Mouse (Mus musculus): ENCODE results near the gene Nxph4. TPM values are rescaled to one million over a fixed set of nuclear protein-coding genes. Genes with fewer than 3 reads are reported as not detected.

Gene Nxph4
- polyA plus RNA-seq, 1 experiment, result not detected

GRCm38 (mm10) chr10:127500894-127501893 is 33.2 kb downstream of the Nxph4 start, which contains the start of gene Stac3:
TSS of gene Stac3 (plus strand) at chr10:127501686.
- H3K4me1 ChIP-seq (ENCODE audit: control insufficient read depth, insufficient read depth, low read length), result no peaks in the 10 kb centered on the region
- 76% methylated on average over 13 of the region's 13 CpGs for WGBS
- no peak within 1 kb of the TSS for H3K4me3 ChIP-seq (replicated peaks; ENCODE audit: control insufficient read depth, low read depth, low read length)
- H3K27ac ChIP-seq (ENCODE audit: control insufficient read depth, insufficient read depth, low read depth, low read length, poor library complexity), result no peak within 1 kb of the TSS
- TF ChIP-seq CTCF (IDR thresholded peaks at IDR 0.05; ENCODE audit: control insufficient read depth, insufficient read depth, low read length) (no peak), POLR2A (IDR thresholded peaks at IDR 0.05; ENCODE audit: borderline replicate concordance, control insufficient read depth, low read depth, low read length) (no peak)

GRCm38 (mm10) chr10:127500042-127500441 is 34.3 kb downstream of the Nxph4 start:
- Histone ChIP-seq H3K4me1 (ENCODE audit: control insufficient read depth, insufficient read depth, low read length) (no peaks in the 10 kb centered on the region), H3K27ac (ENCODE audit: control insufficient read depth, insufficient read depth, low read depth, low read length, poor library complexity) (no peak overlapping the region), H3K4me3 (replicated peaks; ENCODE audit: control insufficient read depth, low read depth, low read length) (no peak overlapping the region)
- TF ChIP-seq CTCF (IDR thresholded peaks at IDR 0.05; ENCODE audit: control insufficient read depth, insufficient read depth, low read length) (no peak), POLR2A (IDR thresholded peaks at IDR 0.05; ENCODE audit: borderline replicate concordance, control insufficient read depth, low read depth, low read length) (no peak)
- 85% methylated on average over 4 of the region's 4 CpGs for WGBS

GRCm38 (mm10) chr10:127499516-127499915 is 34.8 kb downstream of the Nxph4 start:
- Histone ChIP-seq H3K4me1 (ENCODE audit: control insufficient read depth, insufficient read depth, low read length) (no peaks in the 10 kb centered on the region), H3K27ac (ENCODE audit: control insufficient read depth, insufficient read depth, low read depth, low read length, poor library complexity) (no peak overlapping the region), H3K4me3 (replicated peaks; ENCODE audit: control insufficient read depth, low read depth, low read length) (no peak overlapping the region)
- 92% methylated on average over 5 of the region's 5 CpGs for WGBS
- TF ChIP-seq CTCF (IDR thresholded peaks at IDR 0.05; ENCODE audit: control insufficient read depth, insufficient read depth, low read length), result no peak
- TF ChIP-seq POLR2A (IDR thresholded peaks at IDR 0.05; ENCODE audit: borderline replicate concordance, control insufficient read depth, low read depth, low read length), result no peak

- TF ChIP-seq POLR2A (IDR thresholded peaks at IDR 0.05; ENCODE audit: borderline replicate concordance, control insufficient read depth, low read depth, low read length), result no peak
- no peak for TF ChIP-seq CTCF (IDR thresholded peaks at IDR 0.05; ENCODE audit: control insufficient read depth, insufficient read depth, low read length)
- WGBS, result 88% methylated on average over 3 of the region's 3 CpGs
- no peak overlapping the region for H3K27ac ChIP-seq (ENCODE audit: control insufficient read depth, insufficient read depth, low read depth, low read length, poor library complexity)
- no peaks in the 10 kb centered on the region for H3K4me1 ChIP-seq (ENCODE audit: control insufficient read depth, insufficient read depth, low read length)
- H3K4me3 ChIP-seq (replicated peaks; ENCODE audit: control insufficient read depth, low read depth, low read length), result no peak overlapping the region
Measured at GRCm38 (mm10) chr10:127496156-127496555, 38.2 kb downstream of the Nxph4 start.

GRCm38 (mm10) chr10:127492118-127492517 is 42.2 kb downstream of the Nxph4 start:
- TF ChIP-seq POLR2A (IDR thresholded peaks at IDR 0.05; ENCODE audit: borderline replicate concordance, control insufficient read depth, low read depth, low read length), result no peak
- TF ChIP-seq CTCF (IDR thresholded peaks at IDR 0.05; ENCODE audit: control insufficient read depth, insufficient read depth, low read length), result no peak
- no peaks in the 10 kb centered on the region for H3K4me1 ChIP-seq (ENCODE audit: control insufficient read depth, insufficient read depth, low read length)
- no peak overlapping the region for H3K4me3 ChIP-seq (replicated peaks; ENCODE audit: control insufficient read depth, low read depth, low read length)
- WGBS, result 92% methylated on average over 3 of the region's 3 CpGs
- no peak overlapping the region for H3K27ac ChIP-seq (ENCODE audit: control insufficient read depth, insufficient read depth, low read depth, low read length, poor library complexity)

- no peaks in the 10 kb centered on the region for H3K4me1 ChIP-seq (ENCODE audit: control insufficient read depth, insufficient read depth, low read length)
- H3K27ac ChIP-seq (ENCODE audit: control insufficient read depth, insufficient read depth, low read depth, low read length, poor library complexity), result no peak overlapping the region
- H3K4me3 ChIP-seq (replicated peaks; ENCODE audit: control insufficient read depth, low read depth, low read length), result no peak overlapping the region
- WGBS, result 86% methylated on average over 8 of the region's 8 CpGs
- TF ChIP-seq CTCF (IDR thresholded peaks at IDR 0.05; ENCODE audit: control insufficient read depth, insufficient read depth, low read length) (no peak), POLR2A (IDR thresholded peaks at IDR 0.05; ENCODE audit: borderline replicate concordance, control insufficient read depth, low read depth, low read length) (no peak)
Measured at GRCm38 (mm10) chr10:127491128-127491512, 43.2 kb downstream of the Nxph4 start.

GRCm38 (mm10) chr10:127490160-127491127 is 43.9 kb downstream of the Nxph4 start:
- 88% methylated on average over 18 of the region's 18 CpGs for WGBS
- no peak for TF ChIP-seq POLR2A (IDR thresholded peaks at IDR 0.05; ENCODE audit: borderline replicate concordance, control insufficient read depth, low read depth, low read length)
- no peak for TF ChIP-seq CTCF (IDR thresholded peaks at IDR 0.05; ENCODE audit: control insufficient read depth, insufficient read depth, low read length)
- no peak overlapping the region for H3K4me3 ChIP-seq (replicated peaks; ENCODE audit: control insufficient read depth, low read depth, low read length)
- H3K27ac ChIP-seq (ENCODE audit: control insufficient read depth, insufficient read depth, low read depth, low read length, poor library complexity), result no peak overlapping the region
- no peaks in the 10 kb centered on the region for H3K4me1 ChIP-seq (ENCODE audit: control insufficient read depth, insufficient read depth, low read length)

- Histone ChIP-seq H3K4me1 (ENCODE audit: control insufficient read depth, insufficient read depth, low read length) (no peaks in the 10 kb centered on the region), H3K27ac (ENCODE audit: control insufficient read depth, insufficient read depth, low read depth, low read length, poor library complexity) (no peak overlapping the region), H3K4me3 (replicated peaks; ENCODE audit: control insufficient read depth, low read depth, low read length) (no peak overlapping the region)
- TF ChIP-seq POLR2A (IDR thresholded peaks at IDR 0.05; ENCODE audit: borderline replicate concordance, control insufficient read depth, low read depth, low read length) (no peak), CTCF (IDR thresholded peaks at IDR 0.05; ENCODE audit: control insufficient read depth, insufficient read depth, low read length) (no peak)
- 85% methylated on average over 7 of the region's 7 CpGs for WGBS
Measured at GRCm38 (mm10) chr10:127488856-127489255, 45.5 kb downstream of the Nxph4 start.
